Mouse (Mus musculus): ENCODE measurements around the gene Dnm1.

Gene Dnm1

GRCm38 (mm10) chr2:32353007-32353542 is at the start of gene Dnm1:
Gene Dnm1 (minus strand): TSS chr2:32353338.
- peak; percentile 92 for DNase-seq (ENCODE audit: low read depth, low spot score)

DNA sequence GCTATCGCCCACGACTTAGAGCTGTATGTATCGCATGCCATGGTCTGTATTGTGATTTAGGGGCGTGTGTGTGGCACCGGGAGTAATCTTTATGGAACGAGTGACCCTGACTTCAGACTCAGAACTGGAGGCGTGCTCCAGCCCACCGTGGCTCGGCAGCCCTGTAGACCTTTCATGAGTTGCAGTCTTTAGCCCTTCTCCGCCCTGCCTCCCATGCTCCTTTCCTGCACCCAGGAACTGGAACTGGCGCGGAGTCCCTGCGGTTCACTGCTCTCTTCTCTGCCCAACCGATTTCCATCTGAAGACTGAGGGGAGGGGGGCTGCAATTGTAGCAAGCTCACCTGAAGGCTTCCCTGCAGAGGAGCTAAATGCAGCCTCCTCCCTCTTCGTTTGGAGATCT is 43.6 kb upstream of the Dnm1 start:
- no peak for DNase-seq (ENCODE audit: low read depth, low spot score)

DNA sequence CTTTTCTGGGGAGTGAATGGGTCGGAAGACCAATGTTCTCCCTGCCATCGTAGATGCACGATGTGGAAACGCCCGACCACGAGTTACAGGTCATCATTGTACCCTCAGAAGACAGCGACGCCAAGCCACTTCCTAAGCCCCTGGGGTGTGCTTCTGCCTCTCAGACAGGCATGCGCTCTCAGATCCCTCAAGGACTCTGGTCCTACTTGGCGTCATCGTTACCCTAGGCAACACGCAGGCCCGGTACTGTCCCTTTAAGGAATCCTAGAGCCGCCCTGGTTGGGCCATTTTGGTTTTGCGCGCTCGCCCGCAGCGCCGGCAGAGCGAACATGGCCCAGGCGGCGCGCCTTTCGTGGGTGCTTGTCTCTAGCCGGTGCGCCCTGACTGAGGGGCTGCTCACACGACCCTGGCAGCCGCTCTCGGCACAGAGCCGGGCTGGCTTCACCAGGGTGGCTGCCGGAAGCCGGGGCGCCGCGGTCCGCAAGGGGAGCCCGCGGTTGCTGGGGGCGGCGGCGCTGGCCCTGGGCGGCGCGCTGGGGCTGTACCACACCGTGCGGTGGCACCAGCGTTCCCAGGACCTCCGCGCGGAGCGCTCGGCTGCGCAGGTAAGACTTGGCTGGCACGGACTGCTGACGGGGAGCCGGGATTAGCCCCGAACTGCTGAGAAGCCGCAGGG is 42.9 kb upstream of the Dnm1 start:
- DNase-seq (ENCODE audit: low read depth, low spot score) = peak; percentile 97

- DNase-seq (ENCODE audit: low read depth, low spot score) = peak; percentile 96
These were observed 42.4 kb upstream of the Dnm1 start, which contains the start of gene Ptges2 for GRCm38 (mm10) chr2:32395484-32395945. Gene Ptges2 (plus strand): TSS chr2:32395896.

- peak; percentile 40 for DNase-seq (ENCODE audit: low read depth, low spot score)
These were observed 41.8 kb upstream of the Dnm1 start for GRCm38 (mm10) chr2:32394973-32395372.

GRCm38 (mm10) chr2:32392063-32392462 is 38.9 kb upstream of the Dnm1 start:
- DNase-seq (ENCODE audit: low read depth, low spot score) = no peak

DNA sequence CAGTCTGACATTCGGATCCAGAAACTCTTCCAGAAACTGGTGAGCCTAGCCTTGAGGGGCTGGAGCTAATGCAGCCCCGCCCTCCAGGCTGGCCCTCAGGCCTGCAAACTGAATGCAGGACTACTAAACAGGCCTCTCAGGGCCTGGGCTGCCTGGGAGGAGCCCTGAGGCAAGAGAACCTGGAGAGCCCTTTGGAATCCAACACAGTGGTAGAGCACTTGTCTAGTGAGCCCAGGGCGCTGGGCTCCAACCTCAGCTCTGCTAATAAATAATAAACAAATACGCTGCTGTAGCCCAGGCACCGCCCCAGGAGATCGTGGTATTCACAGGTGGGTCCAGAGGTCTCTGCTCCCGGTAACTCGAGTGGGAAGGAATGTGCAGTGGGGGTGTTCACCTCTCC is 37.7 kb upstream of the Dnm1 start:
- DNase-seq (ENCODE audit: low read depth, low spot score) = peak; percentile 83

DNA sequence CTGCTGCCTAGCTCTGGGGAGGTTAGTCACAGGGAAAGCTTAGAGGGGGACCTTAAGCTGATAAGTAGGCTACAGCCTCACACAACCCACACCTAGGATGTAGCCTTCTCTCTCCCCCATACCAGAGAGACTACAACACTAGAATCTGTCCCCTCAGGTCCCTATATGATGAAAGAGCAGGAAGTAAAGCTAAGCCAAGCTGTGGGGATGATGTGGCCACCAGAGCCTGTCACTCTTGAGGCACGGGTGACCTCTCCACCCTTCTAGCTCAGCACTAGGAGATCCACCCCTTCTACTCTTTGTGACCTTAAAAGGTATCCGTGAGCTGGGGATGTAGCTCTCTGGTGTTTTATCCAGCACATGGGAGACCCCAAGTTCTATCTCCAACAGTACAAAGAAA is 36.0 kb upstream of the Dnm1 start:
- DNase-seq (ENCODE audit: low read depth, low spot score) = no peak

DNA sequence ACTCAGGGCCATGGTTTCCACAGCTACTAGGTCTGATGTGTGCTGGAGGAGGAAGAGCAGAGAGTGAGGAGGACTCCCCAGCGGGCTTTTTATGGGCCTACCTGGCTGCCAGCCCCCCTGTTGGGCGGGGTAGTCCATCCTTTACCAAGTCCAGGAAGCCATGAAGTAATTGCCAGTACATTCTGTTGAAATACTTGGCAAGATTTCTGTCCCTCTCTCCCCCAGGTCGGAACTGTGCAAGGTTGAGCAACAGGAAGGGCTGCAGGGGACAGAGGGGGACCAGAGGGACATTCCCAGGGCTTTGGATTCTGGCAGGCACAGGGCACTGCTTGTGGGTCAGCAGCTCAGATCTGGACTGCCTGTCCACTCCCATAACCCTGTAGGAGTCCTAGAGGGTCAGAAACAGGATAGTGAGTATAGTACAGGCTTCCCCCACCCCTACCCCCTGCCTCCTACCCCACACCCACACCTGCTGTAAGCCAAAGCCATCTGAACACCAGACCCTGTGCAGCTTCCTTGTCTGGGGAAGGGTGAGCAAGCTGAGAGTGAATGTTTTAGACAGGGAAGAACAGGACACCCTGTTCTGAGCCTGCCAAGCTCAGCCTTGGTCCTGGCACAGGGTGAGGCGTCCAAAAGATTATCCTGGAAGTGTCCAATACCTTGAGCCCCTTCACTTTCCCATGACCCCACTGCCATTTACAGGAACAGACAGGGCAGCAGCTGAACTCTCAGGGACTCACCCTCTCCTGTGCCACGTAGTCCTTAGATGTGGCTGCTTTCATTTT is 34.8 kb upstream of the Dnm1 start, which contains the start of gene Lcn2:
Gene Lcn2 (minus strand): TSS at position 547 of the 785 bp plus-strand sequence.
- no peak for DNase-seq (ENCODE audit: low read depth, low spot score)

DNA sequence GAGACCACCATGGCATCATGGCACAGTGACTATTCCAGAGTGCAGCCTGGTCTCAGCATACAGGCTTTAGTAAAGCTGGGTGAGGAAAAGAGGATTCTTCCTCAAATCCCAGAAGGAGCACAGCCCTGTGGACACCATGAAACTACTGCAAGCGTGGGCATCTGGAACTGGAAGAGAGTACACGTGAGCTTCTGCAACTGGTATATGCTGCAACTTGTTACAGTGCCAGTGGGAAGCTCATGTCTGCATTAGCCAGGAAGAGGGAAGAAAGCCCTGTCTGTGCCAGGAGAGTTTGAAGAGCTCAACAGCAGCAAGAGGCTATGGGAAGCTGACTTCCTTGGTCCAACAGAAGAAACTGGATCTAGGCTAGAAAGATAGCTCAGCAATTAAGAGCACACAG is 29.6 kb upstream of the Dnm1 start:
- no peak for DNase-seq (ENCODE audit: low read depth, low spot score)

DNA sequence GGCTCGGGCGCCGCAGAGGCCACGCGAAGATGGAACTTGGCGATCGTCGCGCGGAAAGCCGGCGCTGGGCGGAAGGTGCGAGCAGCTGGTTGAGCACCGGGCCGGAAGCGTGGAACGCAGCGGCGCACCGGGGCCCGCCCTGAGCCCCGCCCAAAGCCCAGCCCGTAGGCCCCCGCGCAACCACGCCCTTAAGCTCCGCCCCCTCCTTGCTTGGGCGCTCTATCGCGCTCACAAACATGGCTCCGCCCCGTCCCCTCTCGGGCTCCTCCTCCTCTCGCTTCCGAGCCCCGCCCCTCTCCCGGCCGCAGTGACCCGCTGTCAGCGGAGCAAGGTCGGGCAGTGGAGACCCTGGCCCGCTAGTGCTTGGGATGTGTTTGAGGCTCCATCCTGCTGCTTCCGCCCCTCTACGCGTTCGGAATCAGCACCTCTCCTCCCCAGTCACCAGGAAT is 28.7 kb upstream of the Dnm1 start, which contains the start of gene 1110008P14Rik:
Gene 1110008P14Rik (minus strand): TSS at position 164 of the 449 bp plus-strand sequence.
- peak; percentile 97 for DNase-seq (ENCODE audit: low read depth, low spot score)

DNA sequence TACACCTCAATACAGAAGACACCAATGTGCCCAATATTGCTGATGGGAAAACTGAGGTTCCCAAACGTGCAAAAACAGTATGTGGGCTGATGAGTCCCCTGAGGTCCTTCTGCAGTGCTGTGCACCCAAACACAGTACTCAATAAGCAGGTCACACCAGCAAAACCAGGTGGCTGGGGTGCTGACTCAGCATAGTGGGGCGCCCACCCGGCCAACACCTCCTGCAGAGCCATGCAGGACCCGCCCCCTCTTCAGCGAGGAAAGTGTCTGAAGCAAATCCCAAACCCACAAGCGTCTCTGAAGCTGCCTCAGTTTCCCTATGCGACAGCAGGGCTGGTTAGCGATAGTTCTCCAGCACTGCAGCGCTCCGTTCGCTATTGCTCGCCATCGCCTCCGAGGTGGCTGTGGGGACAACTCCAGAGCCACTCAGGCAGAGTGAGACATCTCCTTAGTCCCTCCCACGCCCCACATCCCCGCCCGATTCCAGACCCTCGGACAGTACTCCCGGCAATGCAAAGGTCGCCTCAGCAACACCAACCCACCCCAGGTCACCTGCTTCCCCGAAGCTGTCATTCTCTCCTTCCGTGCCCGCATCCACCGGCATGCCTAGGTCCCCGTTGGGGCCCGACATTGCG is 28.1 kb upstream of the Dnm1 start:
- DNase-seq (ENCODE audit: low read depth, low spot score) = no peak

DNA sequence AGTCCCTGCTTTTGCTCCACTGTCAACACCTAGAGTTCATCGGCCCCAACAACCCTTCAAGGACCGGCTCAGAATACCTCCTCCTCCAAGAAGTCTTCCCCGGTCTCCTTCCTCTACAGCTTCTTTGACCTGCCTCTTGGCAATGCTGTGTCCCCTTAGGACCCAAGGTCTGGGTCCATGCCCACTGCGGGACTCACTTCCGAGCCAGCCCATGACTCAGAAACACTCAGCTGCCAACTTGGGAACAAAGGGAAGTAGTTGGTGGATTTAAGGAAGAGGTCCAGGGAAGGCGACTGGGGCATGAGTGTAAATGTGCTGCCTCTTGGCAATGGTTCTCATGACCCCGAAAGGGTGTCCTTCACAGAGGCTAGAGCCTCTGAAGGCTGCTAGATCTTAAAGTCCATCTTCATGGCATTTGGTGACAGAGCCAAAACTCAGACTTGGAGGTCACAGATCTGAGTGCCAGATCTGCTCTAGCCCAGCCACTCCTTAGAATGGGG is 26.9 kb upstream of the Dnm1 start:
- no peak for DNase-seq (ENCODE audit: low read depth, low spot score)

- DNase-seq (ENCODE audit: low read depth, low spot score) = no peak
These were observed 23.8 kb upstream of the Dnm1 start for GRCm38 (mm10) chr2:32376963-32377362.

DNA sequence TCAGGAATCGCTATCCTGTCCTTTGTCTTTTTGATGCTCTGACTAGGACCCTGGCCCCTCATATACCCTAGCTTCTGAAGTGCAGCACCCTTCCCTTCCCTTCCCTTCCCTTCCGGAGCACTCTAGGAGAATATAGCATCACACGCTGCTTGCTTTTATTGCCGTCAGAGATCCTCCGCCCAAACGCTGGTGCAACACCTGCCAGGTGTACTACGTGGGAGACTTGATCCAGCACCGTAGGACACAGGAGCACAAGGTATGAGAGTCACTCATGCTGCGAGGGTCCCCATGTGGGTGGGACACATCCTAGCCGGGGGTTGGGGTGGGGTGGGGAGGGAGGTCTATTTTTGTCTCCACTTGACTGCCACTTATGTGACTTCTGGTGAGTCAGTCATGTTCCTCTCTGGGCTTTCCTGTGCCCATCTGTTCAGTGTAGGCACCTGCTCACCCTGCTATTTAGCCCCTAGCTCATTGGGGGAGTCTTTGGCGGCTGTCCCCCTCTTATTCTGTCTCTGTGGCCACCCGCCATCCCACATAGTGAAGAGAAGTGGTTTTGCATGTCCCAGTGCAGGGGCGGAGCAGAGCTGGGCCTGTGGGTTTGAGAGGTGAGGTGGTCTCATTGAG is 22.3 kb upstream of the Dnm1 start:
- no peak for DNase-seq (ENCODE audit: low read depth, low spot score)

- DNase-seq (ENCODE audit: low read depth, low spot score) = no peak
These were observed 21.1 kb upstream of the Dnm1 start for GRCm38 (mm10) chr2:32374191-32374590.

DNA sequence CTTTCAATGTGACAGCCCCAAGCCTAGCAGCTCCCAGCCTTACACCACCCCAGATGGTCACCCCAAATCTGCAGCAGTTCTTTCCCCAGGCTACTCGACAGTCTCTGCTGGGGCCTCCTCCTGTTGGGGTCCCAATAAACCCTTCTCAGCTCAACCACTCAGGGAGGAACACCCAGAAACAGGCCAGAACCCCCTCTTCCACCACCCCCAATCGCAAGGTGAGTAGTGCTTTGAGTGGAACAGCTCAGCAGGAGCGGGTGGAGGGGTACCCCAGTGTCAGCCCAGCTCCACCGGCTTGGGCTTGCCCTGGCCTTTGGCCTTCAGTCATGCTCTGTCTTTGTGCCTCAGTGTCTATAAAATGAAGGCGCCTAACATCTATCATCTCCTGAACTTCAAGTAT is 14.2 kb upstream of the Dnm1 start:
- DNase-seq (ENCODE audit: low read depth, low spot score) = no peak

- DNase-seq (ENCODE audit: low read depth, low spot score) = no peak
These were observed 11.0 kb upstream of the Dnm1 start for GRCm38 (mm10) chr2:32364121-32364520.

- DNase-seq (ENCODE audit: low read depth, low spot score) = peak; percentile 74
These were observed 10.4 kb upstream of the Dnm1 start for GRCm38 (mm10) chr2:32363376-32364106.

- peak; percentile 86 for DNase-seq (ENCODE audit: low read depth, low spot score)
These were observed 9.7 kb upstream of the Dnm1 start for GRCm38 (mm10) chr2:32362817-32363340.

All from ZHBTc4 (cell line).